Comparison of ENCODE assay signal across 10 mouse cellular contexts in the genomic region with DNA sequence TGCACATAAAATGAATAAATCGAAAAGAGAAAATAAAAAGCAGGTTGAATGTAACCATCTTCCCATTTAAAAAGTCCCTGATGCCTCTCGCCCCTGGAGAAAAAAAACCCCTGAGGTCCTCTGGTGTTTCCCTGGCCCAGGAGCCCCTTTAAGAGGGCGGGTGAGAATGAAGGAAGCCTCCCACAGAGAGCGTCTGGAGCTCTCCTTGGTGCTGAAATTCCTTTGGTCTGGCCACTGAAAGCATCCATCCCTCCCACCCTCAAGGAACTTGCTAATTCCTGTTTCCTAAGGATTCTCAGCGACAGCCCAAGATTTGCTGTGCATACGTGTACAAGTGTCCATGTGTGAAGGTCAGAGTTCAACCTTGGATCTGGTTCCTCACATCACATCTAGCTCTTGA. TPM values are rescaled to one million over a fixed set of nuclear protein-coding genes. Genes with fewer than 3 reads are reported as not detected.
DNase-seq lines count a peak whose midpoint lies in the region; ATAC-seq and TF ChIP-seq lines count a peak whose summit lies in the region.
"Had no signal": no experiment of that assay in that cellular context is flagged by ENCODE, and none has a peak within 500 bp of the region (broad histone marks: within the 10 kb centered on the region; RNA-seq: fewer than 3 reads in every experiment).

No protein-coding gene starts in this region.

- no peaks in the 10 kb centered on the region for H3K36me3 ChIP-seq in liver, embryonic 12.5 days
- H3K36me3 ChIP-seq in hindbrain, postnatal 0 days (ENCODE audit: insufficient read depth, low read length) = no peaks in the 10 kb centered on the region
- H3K36me3 ChIP-seq: embryonic facial prominence, embryonic 12.5 days had no signal

- no peak overlapping the region for H3K4me3 ChIP-seq in liver, embryonic 12.5 days
- H3K4me3 ChIP-seq in hindbrain, postnatal 0 days (ENCODE audit: low read length) = no peak overlapping the region
- H3K4me3 ChIP-seq: embryonic facial prominence, embryonic 12.5 days had no signal

- H3K9ac ChIP-seq in liver, embryonic 12.5 days = no peak overlapping the region
- H3K9ac ChIP-seq in hindbrain, postnatal 0 days (replicated peaks; ENCODE audit: low read length) = no peak overlapping the region
- H3K9ac ChIP-seq: embryonic facial prominence, embryonic 12.5 days had no signal

- H3K4me2 ChIP-seq in liver, embryonic 12.5 days = no peak overlapping the region
- H3K4me2 ChIP-seq in hindbrain, postnatal 0 days (ENCODE audit: low read depth, low read length) = no peak overlapping the region
- H3K4me2 ChIP-seq: embryonic facial prominence, embryonic 12.5 days had no signal

- no peak overlapping the region for H3K27ac ChIP-seq in liver, embryonic 12.5 days
- no peak overlapping the region for H3K27ac ChIP-seq in hindbrain, postnatal 0 days
- H3K27ac ChIP-seq: embryonic facial prominence, embryonic 12.5 days; macrophage had no signal

- DNase-seq in liver = peak; percentile 65
- peak; percentile 83 for DNase-seq in adrenal gland, postnatal 14 days
- peak; percentile 67 for DNase-seq in hindbrain, postnatal 0 days (ENCODE audit: low spot score)
- peak; percentile 51 to 76 for DNase-seq in lung, postnatal 4 days
- no peak for DNase-seq in left cerebral cortex, postnatal 25 days (ENCODE audit: low spot score in 2 of 2)
- DNase-seq in right cerebral cortex, postnatal 25 days = no peak

- H3K27me3 ChIP-seq in liver, embryonic 12.5 days (replicated peaks) = 0 out of 2 replicates have a peak, but pooled peaks cover 6% of the 10 kb centered on the region
- no peaks in the 10 kb centered on the region for H3K27me3 ChIP-seq in hindbrain, postnatal 0 days (ENCODE audit: insufficient read depth, low read length)
- H3K27me3 ChIP-seq: embryonic facial prominence, embryonic 12.5 days had no signal

- no peak for TF ChIP-seq CTCF in hindbrain, postnatal 0 days (IDR thresholded peaks at IDR 0.05; ENCODE audit: low read depth)

- ATAC-seq in liver, embryonic 12.5 days = no peak
- ATAC-seq in hindbrain, postnatal 0 days = no peak
- no peak for ATAC-seq in erythroblast, adult 5-6 weeks (replicated peaks; ENCODE audit: low FRiP score, poor library complexity, severe bottlenecking)

- intact Hi-C loops in left cerebral cortex, postnatal 25 days (cut with DNase I) = no loop called here

- H3K4me1 ChIP-seq in liver, embryonic 12.5 days = peaks cover 39% of the 10 kb centered on the region
- H3K4me1 ChIP-seq in hindbrain, postnatal 0 days (ENCODE audit: insufficient read depth, low read length) = 0 out of 2 replicates have a peak, but pooled peaks cover 3% of the 10 kb centered on the region

- WGBS in liver, embryonic 12.5 days (ENCODE audit: insufficient replicate concordance) = 8% methylated on average over 6 of the region's 6 CpGs
- WGBS in hindbrain, postnatal 0 days = 15% methylated on average over 6 of the region's 6 CpGs

- H3K9me3 ChIP-seq in liver, embryonic 12.5 days (replicated peaks) = no peaks in the 10 kb centered on the region
- H3K9me3 ChIP-seq in hindbrain, postnatal 0 days (ENCODE audit: low read length) = no peaks in the 10 kb centered on the region
- H3K9me3 ChIP-seq: embryonic facial prominence, embryonic 12.5 days had no signal

RNA-seq across cellular contexts. Expression of gene Dot1l, which starts 6.4 kb away (rescaled TPM):
- 15.7 TPM in 2 replicates for polyA plus RNA-seq in liver, embryonic 12.5 days (2016; fragmentation: Nextera tagmentation; extraction: Ambion mirVana)
- total RNA-seq in adrenal gland, postnatal 14 days (2021) = 82.3 and 90.7 TPM in 2 replicates
- total RNA-seq in hindbrain, postnatal 0 days (2014; rRNA removed) = 27.2 and 27.7 TPM in 2 replicates
- polyA plus RNA-seq in hindbrain, postnatal 0 days (2015; fragmentation: Nextera tagmentation; extraction: Ambion mirVana) = 10.3 and 12.6 TPM in 2 replicates
- 10.9 and 15.6 TPM in 2 replicates for total RNA-seq in erythroblast, adult 5-6 weeks (2015; ENCODE audit: low replicate concordance)
- total RNA-seq in erythroblast, adult 5-6 weeks (2017; ENCODE audit: low replicate concordance) = 8.0 and 22.9 TPM in 2 replicates
- 10 to 100 TPM; 46.5 to 56.0 TPM for total RNA-seq in left cerebral cortex, postnatal 25 days (2021)

RNA-seq across cellular contexts. Expression of gene Ap3d1, which starts 6.5 kb away (rescaled TPM):
- polyA plus RNA-seq in liver, embryonic 12.5 days (2016; fragmentation: Nextera tagmentation; extraction: Ambion mirVana) = 36.5 and 38.2 TPM in 2 replicates
- 80.3 and 85.6 TPM in 2 replicates for total RNA-seq in adrenal gland, postnatal 14 days (2021)
- 195 and 201 TPM in 2 replicates for total RNA-seq in hindbrain, postnatal 0 days (2014; rRNA removed)
- polyA plus RNA-seq in hindbrain, postnatal 0 days (2015; fragmentation: Nextera tagmentation; extraction: Ambion mirVana) = 99.2 and 99.7 TPM in 2 replicates
- 12.5 and 27.6 TPM in 2 replicates for total RNA-seq in erythroblast, adult 5-6 weeks (2015; ENCODE audit: low replicate concordance)
- total RNA-seq in erythroblast, adult 5-6 weeks (2017; ENCODE audit: low replicate concordance) = 25.9 and 30.5 TPM in 2 replicates
- 100 to 1,000 TPM; 142 to 145 TPM for total RNA-seq in left cerebral cortex, postnatal 25 days (2021)

RNA-seq across cellular contexts. Expression of gene Izumo4, which starts 46.6 kb away (rescaled TPM):
- polyA plus RNA-seq in liver, embryonic 12.5 days (2016; fragmentation: Nextera tagmentation; extraction: Ambion mirVana) = 10.1 and 10.6 TPM in 2 replicates
- 12.1 and 12.6 TPM in 2 replicates for total RNA-seq in adrenal gland, postnatal 14 days (2021)
- 31.1 and 31.6 TPM in 2 replicates for total RNA-seq in hindbrain, postnatal 0 days (2014; rRNA removed)
- polyA plus RNA-seq in hindbrain, postnatal 0 days (2015; fragmentation: Nextera tagmentation; extraction: Ambion mirVana) = 46.7 and 52.2 TPM in 2 replicates
- total RNA-seq in erythroblast, adult 5-6 weeks (2015; ENCODE audit: low replicate concordance) = 8.6 and 9.8 TPM in 2 replicates
- 1.3 and 2.2 TPM in 2 replicates for total RNA-seq in erythroblast, adult 5-6 weeks (2017; ENCODE audit: low replicate concordance)
- 10 to 100 TPM; 35.9 to 42.5 TPM for total RNA-seq in left cerebral cortex, postnatal 25 days (2021)

RNA-seq across cellular contexts. Expression of gene Mob3a, which starts 46.8 kb away (rescaled TPM):
- 43.9 and 45.3 TPM in 2 replicates for polyA plus RNA-seq in liver, embryonic 12.5 days (2016; fragmentation: Nextera tagmentation; extraction: Ambion mirVana)
- 12.8 and 24.1 TPM in 2 replicates for total RNA-seq in adrenal gland, postnatal 14 days (2021)
- 68.3 and 76.4 TPM in 2 replicates for total RNA-seq in hindbrain, postnatal 0 days (2014; rRNA removed)
- 37.2 and 38.8 TPM in 2 replicates for polyA plus RNA-seq in hindbrain, postnatal 0 days (2015; fragmentation: Nextera tagmentation; extraction: Ambion mirVana)
- total RNA-seq in erythroblast, adult 5-6 weeks (2015; ENCODE audit: low replicate concordance) = 13.4 and 25.6 TPM in 2 replicates
- 11.0 and 18.2 TPM in 2 replicates for total RNA-seq in erythroblast, adult 5-6 weeks (2017; ENCODE audit: low replicate concordance)
- total RNA-seq in left cerebral cortex, postnatal 25 days (2021) = 10 to 100 TPM; 13.4 to 15.8 TPM

RNA-seq across cellular contexts. Expression of gene Sf3a2, which starts 49.4 kb away (rescaled TPM):
- polyA plus RNA-seq in liver, embryonic 12.5 days (2016; fragmentation: Nextera tagmentation; extraction: Ambion mirVana) = 53.5 and 54.1 TPM in 2 replicates
- 47.6 and 52.2 TPM in 2 replicates for total RNA-seq in adrenal gland, postnatal 14 days (2021)
- total RNA-seq in hindbrain, postnatal 0 days (2014; rRNA removed) = 14.2 and 22.0 TPM in 2 replicates
- 48.7 and 53.2 TPM in 2 replicates for polyA plus RNA-seq in hindbrain, postnatal 0 days (2015; fragmentation: Nextera tagmentation; extraction: Ambion mirVana)
- total RNA-seq in erythroblast, adult 5-6 weeks (2015; ENCODE audit: low replicate concordance) = 19.6 and 26.5 TPM in 2 replicates
- 7.2 and 11.2 TPM in 2 replicates for total RNA-seq in erythroblast, adult 5-6 weeks (2017; ENCODE audit: low replicate concordance)
- total RNA-seq in left cerebral cortex, postnatal 25 days (2021) = 10 to 100 TPM; 43.9 to 50.3 TPM

Comparison
In these comparisons a context has a peak if more than half of its experiments do, and no peak if none do; other contexts are left out.
1. DNase-seq: peak in liver (single experiment), adrenal gland, postnatal 14 days (single experiment), hindbrain, postnatal 0 days (single experiment) and lung, postnatal 4 days (2 of 2); none in left cerebral cortex, postnatal 25 days (0 of 2) and right cerebral cortex, postnatal 25 days (single experiment).